Mouse (Mus musculus) gastrocnemius, postnatal 10 days (tissue): ENCODE data around the gene Adamtsl1. TPM values are rescaled to one million over a fixed set of nuclear protein-coding genes. Genes with fewer than 3 reads are reported as not detected.

Experiments
- DNase-seq: peaks from one replicate; pipeline ENCODE4 v3.0.0; 2021; ENCODE audit warnings: mixed read lengths
- total RNA-seq, 2 experiments: library from RNA; stranded (reverse); gene quantifications; 2 replicates each; pipeline ENCODE4 v1.2.3; 2021

Gene Adamtsl1
- total RNA-seq, 2 experiments from 2014 or later: 13.2 to 17.6 TPM

DNA sequence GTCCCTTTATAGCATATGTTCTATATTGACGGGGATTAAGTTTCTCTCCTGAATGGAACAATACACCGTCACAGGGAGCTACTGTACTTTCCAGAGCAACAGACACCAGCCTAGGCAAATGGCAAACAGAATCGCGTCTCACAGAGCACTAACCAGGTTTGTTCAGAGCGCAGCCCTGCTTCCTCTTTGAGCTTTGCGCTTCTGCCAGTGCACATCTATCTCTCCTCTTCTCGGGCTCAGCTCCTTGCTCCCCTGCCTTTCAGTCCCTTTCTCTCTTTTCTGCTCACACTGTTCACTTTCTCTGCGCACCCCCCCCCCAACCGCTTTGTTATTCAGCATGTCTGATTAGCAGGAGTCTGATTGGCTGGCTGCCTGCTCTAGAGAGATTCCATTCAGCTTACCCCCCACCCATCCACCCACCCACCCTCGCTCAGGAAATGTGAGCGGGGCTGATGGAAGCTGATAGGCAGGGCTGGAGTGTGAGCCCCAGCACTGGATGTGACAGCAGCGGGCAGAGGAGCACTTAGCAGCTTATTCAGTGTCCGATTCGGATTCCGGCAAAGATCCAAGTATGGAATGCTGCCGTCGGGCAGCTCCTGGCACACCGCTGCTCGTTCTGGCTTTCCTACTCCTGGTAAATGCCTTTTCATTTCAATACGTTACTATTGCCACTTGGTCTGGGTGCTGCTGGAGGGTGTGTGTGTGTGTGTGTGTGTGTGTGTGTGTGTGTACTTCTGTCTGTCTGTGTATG is 539.7 kb downstream of the Adamtsl1 start:
- DNase-seq: peak; percentile 51

DNA sequence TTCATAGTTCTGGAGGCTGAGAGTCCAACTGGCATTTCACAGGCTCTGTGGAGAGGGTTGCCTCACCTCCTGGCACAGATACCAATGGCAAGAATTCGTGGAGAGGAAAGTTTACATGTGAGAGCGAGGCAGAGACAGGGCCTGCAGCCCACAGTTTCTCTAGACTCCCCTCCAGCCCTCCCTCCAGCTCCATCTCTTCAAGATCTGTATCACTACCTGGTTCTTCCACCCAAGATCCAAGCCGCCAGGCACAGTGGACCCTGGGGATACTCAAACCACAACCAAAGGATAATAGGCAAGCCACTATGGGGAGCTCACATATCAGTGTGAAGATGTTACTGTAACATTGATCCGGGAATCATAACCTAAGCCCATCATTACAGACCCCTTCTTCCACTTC is 546.6 kb downstream of the Adamtsl1 start:
- no peak for DNase-seq

DNA sequence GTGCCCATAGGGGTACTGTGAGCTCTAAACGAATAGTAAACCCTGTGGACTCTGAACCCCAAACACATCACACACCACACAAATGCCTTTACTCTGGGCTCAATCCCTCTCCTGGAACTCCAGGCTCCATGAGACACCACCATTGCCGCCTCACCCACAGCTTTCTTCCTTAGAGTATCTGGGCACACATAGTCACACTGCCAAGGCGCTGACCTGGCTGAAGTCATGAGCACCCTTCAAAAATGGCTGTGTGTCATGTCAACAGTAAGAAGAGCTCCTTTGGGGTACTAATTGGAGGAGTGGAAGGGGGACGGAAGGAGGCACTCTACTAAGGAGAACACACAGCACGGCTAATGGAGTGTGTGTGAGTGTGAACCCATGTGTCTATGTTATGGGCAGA is 554.4 kb downstream of the Adamtsl1 start:
- DNase-seq: no peak

DNA sequence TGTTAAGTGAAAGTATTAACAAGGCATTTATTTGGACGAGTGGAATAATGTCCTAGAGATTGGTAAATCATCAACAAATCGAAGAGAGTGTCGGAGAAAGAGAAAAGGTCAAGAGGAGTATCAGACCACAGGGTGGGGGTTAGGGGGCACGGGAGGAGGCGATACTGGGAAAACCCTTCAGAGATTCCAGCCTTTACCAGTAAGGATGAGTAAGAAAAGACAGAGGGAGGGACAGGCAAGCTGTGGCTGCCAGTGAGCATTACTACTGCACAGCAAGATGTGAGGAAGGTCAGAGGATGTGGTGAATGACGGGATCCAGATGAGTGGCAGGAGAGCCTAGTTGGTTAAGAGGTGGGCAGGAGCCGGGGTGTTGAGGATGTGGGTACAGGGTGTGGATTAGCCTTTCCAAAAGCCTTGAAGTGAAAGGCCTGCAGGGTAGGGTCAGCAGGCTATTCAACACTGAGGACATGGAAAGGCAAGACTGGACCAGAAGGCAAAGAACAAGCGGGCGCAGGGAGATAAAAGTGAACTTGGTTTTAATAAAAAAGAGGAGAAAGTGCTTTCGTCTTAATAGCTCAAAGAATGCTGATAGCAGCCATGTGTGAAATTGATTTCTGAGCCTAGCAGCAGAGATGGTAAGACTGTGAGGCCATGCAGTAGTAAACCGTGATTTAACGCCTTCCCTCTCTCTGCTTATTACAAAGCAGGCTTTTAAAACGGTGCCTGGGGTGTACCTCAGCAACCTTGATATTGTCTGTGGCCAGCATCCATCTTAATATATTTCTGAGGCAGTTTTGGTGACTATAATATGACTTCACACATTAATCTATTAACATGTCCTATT is 555.1 kb downstream of the Adamtsl1 start:
- no peak for DNase-seq

DNA sequence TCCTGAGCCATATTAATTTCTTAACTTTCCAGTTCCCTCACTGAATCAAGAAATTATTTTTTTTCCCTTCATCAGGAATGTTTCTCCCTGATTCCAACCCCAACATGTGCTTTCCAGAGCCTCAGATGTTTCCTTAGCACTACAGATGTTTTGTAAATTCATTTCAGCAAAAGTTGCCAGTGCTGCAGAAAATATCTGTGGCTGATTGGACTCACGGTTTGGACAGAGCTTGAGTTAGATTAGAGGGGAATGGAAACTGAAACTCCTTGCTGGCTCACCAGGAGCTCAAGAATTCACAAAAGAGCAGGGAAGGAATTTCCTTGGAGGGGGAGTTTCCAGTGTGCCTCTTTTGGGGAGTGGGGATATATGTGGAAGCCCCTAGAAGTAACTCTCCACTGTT is 560.9 kb downstream of the Adamtsl1 start:
- no peak for DNase-seq

DNA sequence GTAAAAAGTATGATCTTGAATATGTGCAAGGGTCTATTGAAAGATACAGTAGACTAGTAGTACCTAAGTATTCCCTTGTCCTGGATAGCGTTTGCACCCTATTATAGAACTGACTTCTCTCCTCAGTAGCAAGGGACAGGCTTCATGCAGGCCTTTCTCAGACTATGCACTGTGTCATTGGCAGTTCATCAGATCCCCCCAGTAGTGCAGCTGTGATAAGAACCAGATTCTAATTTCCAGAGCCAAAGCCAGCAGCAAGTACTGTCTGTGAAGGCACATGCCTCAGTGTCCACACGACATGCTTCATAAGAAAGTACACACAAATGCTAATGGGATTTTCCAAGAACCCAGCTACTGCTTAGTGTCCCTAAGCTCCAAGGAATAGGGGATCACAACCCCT is 563.4 kb downstream of the Adamtsl1 start:
- no peak for DNase-seq

DNA sequence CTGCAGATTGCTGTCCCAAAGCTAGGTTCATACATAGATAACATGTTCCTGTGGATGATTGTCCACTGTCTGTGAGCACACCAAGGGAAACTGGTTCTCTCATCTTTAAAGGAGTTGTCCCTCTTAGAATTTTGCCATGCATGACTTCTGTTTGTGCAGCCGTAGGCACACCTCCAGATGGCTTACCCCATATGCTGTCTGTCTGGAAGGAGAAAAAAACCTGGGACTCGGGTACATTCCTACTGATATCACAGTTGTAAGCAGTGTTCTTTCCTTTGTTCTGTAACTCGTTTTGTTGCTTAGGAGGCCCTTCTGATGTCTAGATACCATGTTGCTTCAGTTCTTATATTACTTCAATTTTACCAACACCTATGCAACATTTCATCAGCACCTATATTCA is 563.9 kb downstream of the Adamtsl1 start:
- DNase-seq: no peak

DNA sequence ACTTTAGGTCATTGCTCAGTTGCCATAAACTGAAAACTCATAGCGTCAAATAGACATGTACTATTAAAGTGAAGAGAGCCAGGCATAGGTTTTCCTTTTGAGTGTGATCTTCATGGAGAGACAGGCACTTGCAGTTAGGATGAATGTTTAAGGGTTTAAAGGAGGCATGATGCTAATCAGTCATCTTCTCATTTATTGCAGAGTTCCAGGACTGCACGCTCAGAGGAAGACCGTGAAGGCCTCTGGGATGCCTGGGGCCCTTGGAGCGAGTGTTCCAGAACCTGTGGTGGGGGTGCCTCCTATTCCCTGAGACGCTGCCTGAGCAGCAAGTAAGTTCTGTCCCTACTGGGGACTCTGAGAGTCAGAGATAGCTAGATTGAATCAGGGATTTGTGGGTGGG is 573.5 kb downstream of the Adamtsl1 start:
- DNase-seq: no peak

DNA sequence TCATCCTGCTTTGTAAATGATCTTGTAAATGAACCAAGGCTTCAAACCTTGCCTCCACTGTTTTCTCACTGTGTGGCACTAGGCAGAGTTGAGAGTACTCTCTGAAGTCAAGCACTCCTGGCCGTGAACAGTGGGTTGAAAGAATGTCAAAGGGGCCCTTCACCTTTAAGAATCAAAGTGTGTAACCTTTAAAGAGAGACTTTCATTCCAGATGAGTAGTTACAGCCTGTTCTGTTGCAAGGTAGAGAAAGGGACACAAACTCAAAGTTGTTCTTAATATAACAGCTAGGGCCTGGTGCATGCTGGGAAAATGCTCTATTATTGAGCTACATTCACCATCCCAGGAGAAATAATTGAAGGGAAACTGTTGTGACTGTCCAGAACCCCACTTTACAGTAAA is 589.2 kb downstream of the Adamtsl1 start:
- no peak for DNase-seq

DNA sequence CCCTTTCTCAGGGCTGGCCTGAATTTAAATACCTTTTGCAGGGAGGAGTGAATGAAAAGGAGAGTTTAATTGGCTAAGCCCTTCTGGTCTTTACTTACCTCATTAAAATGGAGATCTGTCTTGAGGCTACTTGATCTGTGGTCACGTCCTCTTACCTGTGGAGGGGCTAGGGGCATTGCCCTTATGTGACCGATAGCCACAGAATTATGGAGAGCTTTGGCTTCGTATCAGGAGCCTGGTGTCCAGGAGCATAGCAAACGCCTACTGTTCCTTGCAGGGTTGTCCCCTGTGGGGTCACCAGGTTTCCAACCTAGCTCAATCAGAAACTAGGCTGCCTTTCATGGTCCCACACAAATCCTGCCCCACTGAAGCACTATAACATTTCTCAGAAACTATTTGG is 594.4 kb downstream of the Adamtsl1 start:
- no peak for DNase-seq

DNA sequence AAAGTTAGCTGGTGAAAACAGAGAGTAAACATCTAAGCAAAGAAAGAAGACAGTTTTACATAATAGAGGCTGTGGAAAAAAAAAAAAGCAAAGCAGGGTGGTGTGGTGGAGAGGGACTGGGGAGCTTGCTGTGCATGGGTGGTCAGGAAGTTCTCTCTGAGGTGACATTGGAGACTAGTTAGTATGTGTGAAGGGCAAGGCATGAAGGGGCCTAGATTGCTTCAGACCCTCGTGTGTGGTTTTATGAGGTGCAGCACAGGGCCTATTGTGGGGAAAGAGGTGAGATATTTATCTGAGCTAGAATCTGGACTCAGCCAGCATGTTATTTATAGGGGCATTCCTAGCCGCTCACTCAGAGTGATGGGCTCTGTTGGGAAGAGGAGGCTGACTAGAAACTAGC is 605.1 kb downstream of the Adamtsl1 start:
- no peak for DNase-seq

DNA sequence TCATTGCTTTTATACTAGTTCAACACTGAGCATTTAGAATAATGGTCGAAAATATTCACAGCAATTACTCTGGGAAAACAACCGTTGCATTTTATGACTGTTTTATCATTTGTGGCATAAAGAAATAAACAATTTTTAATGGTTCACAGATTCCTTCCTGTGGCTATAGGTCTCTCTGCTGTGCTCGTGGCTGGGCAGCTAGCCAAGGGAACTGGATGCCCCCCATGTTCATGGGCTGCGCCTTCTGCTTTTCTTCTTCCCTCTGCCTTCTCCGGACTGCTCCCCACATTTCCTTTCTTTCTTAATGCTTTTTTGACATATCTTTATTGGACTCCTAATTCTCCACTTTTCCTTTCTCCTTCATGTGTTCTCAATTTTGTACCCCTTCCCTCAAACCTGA is 608.5 kb downstream of the Adamtsl1 start:
- DNase-seq: peak; percentile 7

DNA sequence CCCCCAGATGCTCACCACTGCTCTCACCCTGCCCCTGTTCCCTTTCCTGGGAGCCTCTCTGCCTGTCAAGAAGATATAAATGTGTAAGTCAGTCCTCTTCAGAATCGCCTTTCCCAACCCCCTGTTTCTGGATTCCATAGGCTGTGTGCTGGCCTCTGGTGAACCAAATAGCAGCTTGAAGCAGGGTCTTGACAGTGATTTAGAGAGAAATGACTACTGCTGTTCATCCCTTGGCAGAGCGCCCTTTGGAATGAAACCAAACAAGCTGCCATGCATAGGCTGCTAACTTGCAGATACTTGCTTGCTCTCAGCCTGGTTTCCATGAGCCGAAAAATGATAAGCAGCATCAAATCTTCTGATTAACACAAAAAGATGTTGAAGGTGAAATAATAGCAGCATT is 610.4 kb downstream of the Adamtsl1 start:
- DNase-seq: peak; percentile 8

DNA sequence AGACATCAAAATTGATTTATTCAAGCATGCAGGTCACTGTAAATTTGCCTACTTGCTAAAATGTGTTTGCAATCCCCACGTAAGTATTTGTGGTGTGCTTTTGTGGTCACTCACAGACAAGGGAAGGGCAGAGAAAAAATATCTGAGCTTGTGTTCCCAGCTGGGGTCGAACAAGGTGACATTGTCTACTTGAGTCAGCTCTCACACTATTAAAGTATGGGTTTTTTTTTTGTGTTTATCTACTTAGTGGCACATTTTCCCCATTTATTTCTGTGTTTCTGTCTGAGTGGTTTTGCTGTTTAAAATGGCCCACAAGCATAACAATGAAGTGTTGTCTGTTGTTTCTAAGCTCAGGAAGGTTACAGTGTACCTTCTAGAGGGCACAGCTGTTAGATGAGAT is 612.7 kb downstream of the Adamtsl1 start:
- no peak for DNase-seq

DNA sequence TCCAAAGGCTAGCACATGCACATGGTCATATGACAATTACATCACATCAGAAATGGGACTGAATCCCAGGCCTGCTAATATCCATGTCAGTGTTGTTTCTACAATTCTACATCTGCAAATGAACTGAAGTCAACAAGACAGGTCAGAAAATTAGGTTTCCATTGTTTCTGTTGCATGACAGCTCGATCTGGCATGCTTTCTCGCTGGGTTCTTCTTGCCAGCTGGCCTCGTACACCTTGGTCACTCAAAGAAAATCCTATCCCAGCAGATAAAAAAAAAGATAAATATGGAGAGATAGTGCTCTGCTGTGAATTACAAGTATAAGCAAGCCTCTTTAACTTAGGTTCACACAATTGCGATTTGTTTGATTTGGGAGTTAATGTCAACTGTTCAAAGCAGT is 644.6 kb downstream of the Adamtsl1 start:
- no peak for DNase-seq

DNA sequence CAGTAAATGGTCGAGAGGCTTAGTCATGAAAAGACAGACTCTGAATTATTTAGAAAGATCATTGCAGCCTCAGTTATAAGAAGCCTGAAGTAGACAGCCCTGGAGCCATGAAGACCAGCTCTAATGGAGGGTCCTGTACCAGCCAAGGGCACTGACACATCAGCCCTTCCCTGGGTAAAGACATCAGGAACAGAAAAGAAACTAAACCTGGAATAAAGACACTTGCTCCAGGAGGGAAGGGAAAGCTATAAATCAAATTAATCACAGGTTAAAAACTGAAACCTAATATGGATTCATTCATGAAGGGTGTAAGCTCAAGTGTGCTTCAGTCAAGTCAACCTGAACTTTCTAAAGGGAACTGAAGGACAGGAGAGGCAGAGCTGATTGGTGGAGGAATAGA is 645.4 kb downstream of the Adamtsl1 start:
- DNase-seq: no peak

DNA sequence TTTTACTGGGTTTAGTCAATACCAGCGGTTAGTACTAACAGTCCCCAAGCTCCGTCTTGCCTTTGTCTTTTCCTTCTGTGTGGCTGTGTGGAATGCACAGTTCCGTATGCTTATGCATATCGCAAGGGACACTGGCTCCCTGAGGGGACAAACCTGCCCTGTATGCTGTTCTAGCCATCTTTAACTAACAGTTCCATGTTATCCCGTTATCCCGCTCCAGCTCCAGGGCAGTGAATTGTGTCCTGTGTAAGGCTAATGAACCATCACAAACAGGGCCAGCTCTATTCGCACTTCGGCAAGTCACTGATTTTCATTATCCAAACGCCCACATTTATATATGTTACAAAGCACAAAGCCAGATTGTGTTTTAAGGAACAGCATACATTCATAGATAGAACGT is 656.8 kb downstream of the Adamtsl1 start:
- no peak for DNase-seq

DNA sequence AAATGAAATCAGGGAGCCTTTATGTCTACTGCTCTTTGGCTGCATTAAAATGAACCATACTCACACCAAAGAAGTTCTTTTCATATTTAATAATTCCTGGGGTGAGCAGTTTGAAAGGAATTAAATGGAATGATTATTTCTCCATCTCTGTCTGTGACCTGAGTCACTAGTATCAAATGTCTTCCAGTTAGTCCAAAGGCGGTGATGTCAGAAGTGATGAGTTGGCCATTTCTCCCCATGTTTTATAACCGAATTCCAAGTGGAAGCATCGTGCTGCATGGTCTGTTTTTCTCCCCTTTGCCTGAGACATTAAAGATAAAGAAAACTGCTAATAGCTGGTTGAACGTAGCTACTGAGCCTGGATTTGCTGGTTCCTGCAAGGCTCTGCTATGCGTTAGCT is 657.5 kb downstream of the Adamtsl1 start:
- DNase-seq: no peak

DNA sequence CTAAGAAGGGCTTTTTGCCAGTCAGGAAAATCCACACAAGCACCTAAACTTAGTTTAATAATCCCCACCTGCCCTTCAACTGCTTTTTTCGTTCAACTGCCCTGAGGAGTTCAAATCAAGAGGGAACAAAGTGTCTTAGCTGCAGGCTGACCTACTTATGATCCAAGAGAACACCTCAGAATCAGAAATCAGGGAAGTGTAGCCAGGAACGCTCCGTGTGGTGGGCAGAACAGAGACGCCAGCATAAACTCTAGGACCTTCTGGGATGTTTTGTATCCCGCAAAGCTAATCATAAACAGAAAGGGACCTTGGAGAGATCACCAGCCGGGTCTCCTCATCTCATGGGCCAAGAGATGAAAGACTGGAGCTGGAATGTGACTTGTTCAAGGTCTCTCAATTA is 663.5 kb downstream of the Adamtsl1 start:
- no peak for DNase-seq

DNA sequence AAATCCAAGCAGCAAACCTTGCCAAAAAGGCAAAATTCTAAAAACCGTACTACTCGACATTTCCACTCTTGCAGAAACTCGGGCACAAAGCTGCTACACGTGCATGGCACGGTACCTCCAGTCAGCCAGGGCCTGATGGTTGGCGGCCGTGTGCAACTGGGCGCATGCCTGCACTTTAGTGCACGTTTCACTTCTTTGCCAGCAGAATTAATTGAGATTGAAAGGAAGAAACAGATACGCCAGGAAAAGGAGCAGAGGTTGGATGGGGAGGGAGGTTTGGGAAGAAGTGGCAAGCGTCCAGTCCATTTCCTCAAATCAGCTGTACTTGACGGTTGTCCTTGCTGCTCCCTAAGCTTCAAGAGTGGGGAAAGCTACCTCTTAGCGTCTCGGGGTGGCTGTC is 664.1 kb downstream of the Adamtsl1 start:
- DNase-seq: no peak

DNA sequence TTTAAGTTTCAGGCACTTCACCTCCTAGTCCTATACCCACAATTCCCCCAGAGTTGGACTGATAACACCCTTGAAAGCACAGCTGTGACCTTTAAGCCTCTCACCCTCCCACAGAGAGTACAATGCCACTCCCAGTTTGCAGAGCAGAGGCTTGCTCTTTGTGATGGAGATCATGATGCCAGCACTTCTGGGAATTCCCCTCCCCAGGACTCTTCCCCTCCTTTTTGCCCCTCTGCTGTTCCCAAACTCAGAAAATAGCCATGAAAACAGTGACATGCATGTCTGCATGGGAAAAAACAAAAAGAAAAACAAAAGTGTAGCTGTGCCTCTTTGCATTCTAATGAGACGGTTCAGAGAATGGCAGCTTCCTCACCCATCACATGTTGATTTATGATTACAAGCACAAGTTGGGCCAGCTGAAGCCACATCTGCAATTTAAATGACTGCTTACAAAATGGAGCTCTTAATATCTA is 669.8 kb downstream of the Adamtsl1 start:
- DNase-seq: no peak

DNA sequence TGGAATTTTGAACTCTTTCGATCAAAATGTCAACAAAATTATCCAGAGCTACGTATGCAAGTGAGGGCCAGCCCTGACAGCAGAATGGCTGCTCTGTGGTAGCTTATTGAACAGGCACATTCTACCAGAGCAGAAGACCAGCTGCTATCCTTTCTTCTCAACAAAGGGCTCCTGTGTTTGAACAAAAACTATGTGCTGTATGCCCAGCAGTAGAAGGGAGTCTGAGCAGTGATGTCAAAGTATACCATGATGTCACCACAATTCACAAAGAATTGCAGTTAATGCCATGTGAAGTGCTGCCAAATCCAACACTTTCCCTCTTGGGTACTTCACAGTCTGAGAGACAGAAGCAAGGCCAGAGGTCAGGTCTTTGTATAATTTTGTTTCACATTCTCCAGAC is 675.9 kb downstream of the Adamtsl1 start:
- DNase-seq: no peak

DNA sequence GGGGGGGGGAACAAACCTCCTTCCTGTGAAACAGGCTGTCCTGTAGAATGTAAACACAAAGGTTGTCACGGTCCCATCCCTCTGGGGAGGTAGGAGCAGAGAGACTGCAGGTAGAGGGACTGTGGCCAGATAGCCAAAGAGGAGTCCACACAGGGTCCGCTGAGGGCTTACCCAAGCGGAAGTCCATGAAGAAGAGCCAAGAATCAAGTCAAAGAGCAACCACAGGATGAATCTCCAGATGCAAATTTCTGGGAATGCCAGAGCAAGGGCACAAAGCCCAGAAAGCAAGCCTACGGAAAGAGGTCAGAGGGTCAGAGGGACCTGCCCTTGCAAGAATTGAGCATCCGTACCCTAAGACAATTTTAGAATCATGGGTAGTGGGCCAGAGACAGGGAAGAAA is 677.2 kb downstream of the Adamtsl1 start:
- no peak for DNase-seq

DNA sequence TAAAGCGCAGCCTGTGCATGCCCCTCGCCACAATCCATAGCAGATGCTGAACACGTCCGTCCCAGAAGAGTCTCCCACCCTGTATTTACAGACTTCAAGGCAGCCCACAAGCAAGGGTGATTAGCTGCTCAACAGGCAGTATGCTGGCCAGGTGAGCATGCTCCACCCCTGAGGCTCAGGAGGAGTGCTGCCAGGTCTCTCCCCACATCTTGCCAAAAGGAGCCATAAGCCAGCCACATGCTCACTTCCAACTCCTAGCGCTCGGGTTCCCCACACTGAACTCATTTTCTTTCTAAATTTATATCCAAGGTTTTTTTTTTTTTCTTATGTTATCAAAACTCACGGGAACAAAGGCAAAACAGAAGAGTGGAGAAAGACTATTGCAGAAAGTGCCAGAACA is 687.8 kb downstream of the Adamtsl1 start:
- no peak for DNase-seq
